Mouse (Mus musculus): ENCODE results near the gene Eef1akmt2.

GRCm38 (mm10) chr7:132802066-132802465, 50.4 kb downstream of the Eef1akmt2 start:
- TF ChIP-seq POLR2A (IDR thresholded peaks at IDR 0.05; ENCODE audit: borderline replicate concordance, control insufficient read depth, low read depth, low read length) (no peak), CTCF (IDR thresholded peaks at IDR 0.05; ENCODE audit: control insufficient read depth, insufficient read depth, low read length) (no peak)
